Mouse (Mus musculus) heart, adult 2 months (tissue): ENCODE measurements around the gene Foxo1.

Source experiments
- EP300 ChIP-seq: fragments of 200-500 bp; IDR thresholded peaks from 2 replicates; pipeline ENCODE4 v1.6.1; 2011; ENCODE audit warnings: low read depth, low read length, control low read depth; ENCODE audit not compliant: insufficient read depth
- POLR2A ChIP-seq: fragments of 200-500 bp; IDR thresholded peaks from 2 replicates; pipeline ENCODE4 v1.6.1; 2011; ENCODE audit warnings: mild to moderate bottlenecking, low read depth, low read length, control low read depth; ENCODE audit not compliant: insufficient read depth

DNA sequence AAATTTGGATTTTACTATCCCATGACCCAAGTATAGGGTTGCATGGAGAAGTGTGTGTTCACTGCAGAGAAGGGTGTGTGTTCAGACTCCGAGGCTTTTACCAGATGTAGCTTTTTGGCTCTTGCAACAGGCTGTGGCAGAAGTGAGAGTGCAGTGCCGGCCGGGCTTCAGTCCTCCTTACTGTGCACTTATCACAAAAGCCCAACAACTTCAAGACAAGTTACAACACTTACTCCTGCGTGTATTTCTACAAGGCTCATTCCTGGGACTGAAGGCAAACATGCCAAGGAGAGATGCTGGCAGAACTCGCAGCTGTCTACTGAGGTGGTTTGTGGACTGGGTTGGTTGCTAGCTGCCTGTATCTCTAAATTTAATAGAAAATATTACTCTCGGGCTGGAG, 15.4 kb downstream of the Foxo1 start:
- TF ChIP-seq POLR2A (no peak), EP300 (no peak)
